Mouse (Mus musculus) embryonic facial prominence, embryonic 13.5 days (tissue): Measurements from ENCODE around the gene Mctp1. TPM values are rescaled to one million over a fixed set of nuclear protein-coding genes. Genes with fewer than 3 reads are reported as not detected.

ENCODE experiments used
- ATAC-seq: fragments of 200-750 bp; cut with Nextera tagmentation; 2 replicates; pipeline ENCODE4 v1.8.0; 2017; ENCODE audit warnings: low read depth; ENCODE audit not compliant: insufficient number of reproducible peaks, insufficient read depth, low FRiP score, low TSS enrichment
- H3K27ac ChIP-seq: fragments of 300-500 bp; sonication (generic); 2 replicates; pipeline ENCODE4 v1.5.1; 2015; ENCODE audit warnings: moderate library complexity, mild to moderate bottlenecking, inconsistent platforms
- H3K27me3 ChIP-seq: fragments of 300-500 bp; sonication (generic); 2 replicates; pipeline ENCODE4 v1.6.1; 2015; ENCODE audit warnings: mild to moderate bottlenecking, inconsistent platforms
- H3K36me3 ChIP-seq: fragments of 300-500 bp; sonication (generic); 2 replicates; pipeline ENCODE4 v1.6.1; 2015; ENCODE audit warnings: mild to moderate bottlenecking, inconsistent platforms
- H3K4me1 ChIP-seq: fragments of 300-500 bp; sonication (generic); 2 replicates; pipeline ENCODE4 v1.6.1; 2015; ENCODE audit warnings: inconsistent platforms
- H3K4me2 ChIP-seq: fragments of 300-500 bp; sonication (generic); 2 replicates; pipeline ENCODE4 v1.6.1; 2015; ENCODE audit warnings: moderate library complexity, mild to moderate bottlenecking, inconsistent platforms
- H3K4me3 ChIP-seq: fragments of 300-500 bp; sonication (generic); 2 replicates; pipeline ENCODE4 v1.5.1; 2015; ENCODE audit warnings: mild to moderate bottlenecking, inconsistent platforms
- H3K9ac ChIP-seq: fragments of 300-500 bp; sonication (generic); 2 replicates; pipeline ENCODE4 v1.6.1; 2015; ENCODE audit warnings: mild to moderate bottlenecking, inconsistent platforms
- H3K9me3 ChIP-seq: fragments of 300-500 bp; sonication (generic); 2 replicates; pipeline ENCODE4 v1.6.1; 2016; ENCODE audit warnings: inconsistent platforms
- WGBS: fragments of 180-500 bp; shearing (Covaris S2); methylation state at CpG from one replicate; pipeline ENCODE4 v1.1.7; 2015; ENCODE audit warnings: mixed read lengths; 5-methylcytosine and 5-hydroxymethylcytosine counted together
- polyA plus RNA-seq: library from polyadenylated mRNA; unstranded; fragments of >200 nt; fragmentation: Nextera tagmentation; extraction: Ambion mirVana; gene quantifications from 2 replicates; pipeline ENCODE4 v1.2.1, GENCODE M21; 2015

Mctp1 gene
- polyA plus RNA-seq, 1 experiment from 2014 or later: 0.66 TPM

DNA sequence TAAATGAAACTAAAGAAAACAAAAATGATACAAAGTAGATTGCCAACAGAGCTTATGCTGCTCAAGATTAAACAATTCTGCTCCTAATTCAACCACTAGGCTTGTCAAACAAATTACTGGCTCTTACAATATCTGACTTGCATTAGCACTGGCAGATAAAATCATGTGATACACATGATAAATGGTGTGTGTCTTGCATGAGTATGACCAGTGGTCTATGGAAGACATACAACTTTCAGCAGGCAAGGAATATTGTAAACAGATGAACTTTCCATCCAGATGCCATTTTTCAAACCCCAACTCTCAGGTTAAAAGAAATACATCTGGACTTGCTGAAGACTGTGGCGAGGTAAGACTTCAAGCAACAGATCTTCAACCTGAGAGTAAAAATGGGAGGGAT lies 619.3 kb downstream of the Mctp1 start:
- 46% methylated on average over 1 of the region's 1 CpGs for whole genome bisulfite sequencing
- H3K27me3 ChIP-seq: peaks cover 4% of the 10 kb centered on the region; the same call in 1 of the 2 replicates
- H3K9me3 ChIP-seq: no peaks in the 10 kb centered on the region
- peaks cover 15% of the 10 kb centered on the region; the same call in 1 of the 2 replicates for H3K4me1 ChIP-seq
- H3K9ac ChIP-seq: no peak overlapping the region
- H3K27ac ChIP-seq: no peak overlapping the region
- no peak for ATAC-seq
- no peaks in the 10 kb centered on the region for H3K36me3 ChIP-seq
- no peak overlapping the region for H3K4me3 ChIP-seq
- no peak overlapping the region for H3K4me2 ChIP-seq

DNA sequence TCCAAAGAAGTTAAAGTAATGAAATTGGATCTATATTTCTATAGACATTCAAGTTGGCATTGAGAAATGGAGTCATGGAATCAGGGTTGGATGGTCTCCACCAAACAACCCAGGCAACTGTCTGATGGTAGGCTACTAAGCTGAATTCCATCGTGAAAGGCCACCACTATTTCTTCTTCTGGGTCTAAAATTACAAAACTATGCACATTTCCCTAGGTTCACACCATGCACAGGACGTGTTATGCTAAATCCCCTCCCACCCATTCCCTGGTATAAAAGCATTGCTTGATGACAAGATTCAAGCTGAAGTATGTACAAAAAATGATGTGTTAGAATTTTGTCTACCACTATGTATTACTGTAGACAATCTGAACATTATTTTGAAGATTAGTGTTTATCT lies 634.5 kb downstream of the Mctp1 start:
- Histone ChIP-seq H3K9me3 (no peaks in the 10 kb centered on the region), H3K27ac (no peak overlapping the region), H3K27me3 (no peaks in the 10 kb centered on the region), H3K4me2 (no peak overlapping the region), H3K4me1 (no peaks in the 10 kb centered on the region), H3K4me3 (no peak overlapping the region), H3K36me3 (no peaks in the 10 kb centered on the region), H3K9ac (no peak overlapping the region)
- 85% methylated on average over 2 of the region's 2 CpGs for WGBS
- no peak for ATAC-seq

DNA sequence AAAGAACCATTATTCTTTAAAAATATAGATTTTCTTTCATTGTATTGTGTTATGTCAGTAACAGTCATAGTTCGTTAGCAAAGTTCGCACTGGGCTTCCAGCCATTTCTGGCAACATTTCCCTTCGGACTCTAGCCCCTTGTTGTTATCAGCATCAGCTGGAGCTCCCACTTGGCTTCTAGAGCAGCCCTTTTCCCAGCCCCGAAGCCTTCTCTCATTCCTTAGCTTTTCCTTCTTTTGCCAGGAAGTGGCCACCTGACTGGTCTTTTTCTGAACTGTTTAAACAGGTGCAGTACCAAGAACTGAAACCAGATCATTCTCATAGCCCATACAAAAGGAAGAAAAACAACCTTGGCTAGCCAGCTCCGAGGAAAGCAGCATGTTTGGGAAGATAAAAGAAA lies 645.3 kb downstream of the Mctp1 start:
- no peak overlapping the region for H3K4me2 ChIP-seq
- WGBS: 59% methylated on average over 5 of the region's 5 CpGs
- no peaks in the 10 kb centered on the region for H3K9me3 ChIP-seq
- ATAC-seq: no peak
- H3K36me3 ChIP-seq: no peaks in the 10 kb centered on the region
- no peak overlapping the region for H3K27ac ChIP-seq
- H3K9ac ChIP-seq: no peak overlapping the region
- H3K4me3 ChIP-seq: no peak overlapping the region
- H3K27me3 ChIP-seq: no peaks in the 10 kb centered on the region
- H3K4me1 ChIP-seq: no peaks in the 10 kb centered on the region

- Histone ChIP-seq H3K27ac (no peak overlapping the region), H3K4me3 (no peak overlapping the region), H3K4me2 (no peak overlapping the region), H3K9ac (no peak overlapping the region), H3K9me3 (no peaks in the 10 kb centered on the region), H3K36me3 (peaks cover 7% of the 10 kb centered on the region; the same call in 1 of the 2 replicates), H3K27me3 (no peaks in the 10 kb centered on the region), H3K4me1 (no peaks in the 10 kb centered on the region)
- 84% methylated on average over 1 of the region's 1 CpGs for WGBS
- no peak for ATAC-seq
Observed at GRCm38 (mm10) chr13:77043375-77043774, 659.0 kb downstream of the Mctp1 start.

DNA sequence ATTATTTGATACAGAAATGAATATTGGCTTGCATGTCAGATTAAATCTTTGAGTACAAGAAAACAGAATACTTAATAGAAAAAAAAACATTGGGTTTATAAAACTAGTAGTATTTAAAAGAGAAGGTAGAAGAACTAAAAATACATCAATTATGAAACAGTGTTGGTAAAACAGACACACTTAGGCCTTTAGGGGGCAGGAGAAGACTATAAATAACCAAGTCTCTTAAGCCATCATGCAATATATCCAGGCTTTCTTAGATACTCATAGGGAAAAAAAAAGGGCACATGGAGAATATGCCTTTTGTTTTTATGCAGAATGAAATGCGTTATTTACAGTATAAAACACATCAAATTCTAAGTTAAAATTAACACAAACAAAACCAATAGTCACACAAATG lies 661.0 kb downstream of the Mctp1 start:
- Histone ChIP-seq H3K9me3 (no peaks in the 10 kb centered on the region), H3K4me3 (no peak overlapping the region), H3K27ac (no peak overlapping the region), H3K9ac (no peak overlapping the region), H3K27me3 (no peaks in the 10 kb centered on the region), H3K36me3 (peaks cover 7% of the 10 kb centered on the region; the same call in 1 of the 2 replicates), H3K4me1 (no peaks in the 10 kb centered on the region), H3K4me2 (no peak overlapping the region)
- no peak for ATAC-seq
- WGBS: 86% methylated on average over 1 of the region's 1 CpGs

DNA sequence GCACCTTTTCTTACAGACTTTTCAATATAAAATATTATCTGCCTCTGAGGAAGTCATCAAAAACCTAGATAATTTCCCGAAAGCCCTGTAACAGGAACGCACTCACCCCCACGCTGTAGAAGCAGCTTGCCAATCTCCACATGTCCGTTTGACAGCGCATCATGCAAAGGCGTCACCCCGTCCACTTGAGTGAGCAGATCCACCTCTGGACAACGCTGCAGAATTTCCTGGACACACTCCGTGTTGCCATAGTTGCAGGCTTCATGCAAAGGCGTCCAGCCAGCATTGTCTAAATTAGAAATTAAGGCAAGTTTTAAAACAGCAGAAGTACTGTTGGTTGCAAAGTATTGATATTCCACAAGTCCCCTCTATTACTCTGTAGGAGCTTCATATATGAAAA lies 662.1 kb downstream of the Mctp1 start:
- peaks cover 7% of the 10 kb centered on the region; the same call in 1 of the 2 replicates for H3K36me3 ChIP-seq
- H3K9ac ChIP-seq: no peak overlapping the region
- no peaks in the 10 kb centered on the region for H3K4me1 ChIP-seq
- no peak overlapping the region for H3K4me2 ChIP-seq
- ATAC-seq: no peak
- no peak overlapping the region for H3K4me3 ChIP-seq
- H3K9me3 ChIP-seq: no peaks in the 10 kb centered on the region
- no peak overlapping the region for H3K27ac ChIP-seq
- 88% methylated on average over 10 of the region's 10 CpGs for WGBS
- no peaks in the 10 kb centered on the region for H3K27me3 ChIP-seq

- Histone ChIP-seq H3K27me3 (no peaks in the 10 kb centered on the region), H3K27ac (no peak overlapping the region), H3K4me1 (no peaks in the 10 kb centered on the region), H3K9me3 (no peaks in the 10 kb centered on the region), H3K4me2 (no peak overlapping the region), H3K36me3 (peaks cover 5% of the 10 kb centered on the region; the same call in 1 of the 2 replicates), H3K9ac (no peak overlapping the region), H3K4me3 (no peak overlapping the region)
- 84% methylated on average over 6 of the region's 6 CpGs for WGBS
- ATAC-seq: no peak
Observed at GRCm38 (mm10) chr13:77047179-77047931, 663.0 kb downstream of the Mctp1 start.

- no peak overlapping the region for H3K27ac ChIP-seq
Observed at GRCm38 (mm10) chr13:77048461-77048860, 664.1 kb downstream of the Mctp1 start.

GRCm38 (mm10) chr13:77049736-77050135 lies 665.4 kb downstream of the Mctp1 start:
- Histone ChIP-seq H3K9ac (no peak overlapping the region), H3K36me3 (0 out of 2 replicates have a peak, but pooled peaks cover 3% of the 10 kb centered on the region), H3K4me1 (no peaks in the 10 kb centered on the region), H3K4me2 (no peak overlapping the region), H3K9me3 (no peaks in the 10 kb centered on the region), H3K4me3 (no peak overlapping the region), H3K27ac (no peak overlapping the region), H3K27me3 (no peaks in the 10 kb centered on the region)
- ATAC-seq: no peak
- WGBS: 79% methylated on average over 3 of the region's 3 CpGs

More at GRCm38 (mm10) chr13:77048461-77048860, 664.1 kb downstream of the Mctp1 start:
- Histone ChIP-seq H3K9ac (no peak overlapping the region), H3K4me1 (no peaks in the 10 kb centered on the region), H3K4me2 (no peak overlapping the region), H3K9me3 (no peaks in the 10 kb centered on the region), H3K36me3 (0 out of 2 replicates have a peak, but pooled peaks cover 3% of the 10 kb centered on the region), H3K4me3 (no peak overlapping the region), H3K27me3 (no peaks in the 10 kb centered on the region)
- WGBS: 80% methylated on average over 1 of the region's 1 CpGs
- ATAC-seq: no peak

DNA sequence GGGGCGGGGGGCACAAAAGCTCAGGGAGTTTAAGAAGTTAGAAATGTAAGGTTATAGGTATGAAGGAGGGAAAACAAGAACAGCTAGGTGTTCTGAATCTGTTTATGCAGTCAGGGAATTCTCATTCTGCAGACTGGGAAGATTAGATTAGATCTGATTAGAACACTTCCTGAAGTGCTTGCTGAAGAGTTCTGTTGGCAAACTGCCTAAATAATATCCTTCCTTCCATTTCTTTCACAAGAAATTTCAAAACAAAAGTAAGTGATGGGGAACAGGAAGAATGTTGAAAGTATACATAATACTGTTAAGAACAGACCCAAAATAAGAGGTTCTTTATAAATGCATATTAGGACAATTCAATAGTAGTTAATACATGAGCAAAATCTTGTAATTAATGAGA lies 678.9 kb downstream of the Mctp1 start:
- WGBS: 79% methylated on average over 1 of the region's 1 CpGs
- Histone ChIP-seq H3K4me2 (no peak overlapping the region), H3K9ac (no peak overlapping the region), H3K4me1 (no peaks in the 10 kb centered on the region), H3K27ac (no peak overlapping the region), H3K9me3 (no peaks in the 10 kb centered on the region), H3K36me3 (peaks cover 10% of the 10 kb centered on the region; the same call in 1 of the 2 replicates), H3K4me3 (no peak overlapping the region), H3K27me3 (no peaks in the 10 kb centered on the region)
- ATAC-seq: no peak

DNA sequence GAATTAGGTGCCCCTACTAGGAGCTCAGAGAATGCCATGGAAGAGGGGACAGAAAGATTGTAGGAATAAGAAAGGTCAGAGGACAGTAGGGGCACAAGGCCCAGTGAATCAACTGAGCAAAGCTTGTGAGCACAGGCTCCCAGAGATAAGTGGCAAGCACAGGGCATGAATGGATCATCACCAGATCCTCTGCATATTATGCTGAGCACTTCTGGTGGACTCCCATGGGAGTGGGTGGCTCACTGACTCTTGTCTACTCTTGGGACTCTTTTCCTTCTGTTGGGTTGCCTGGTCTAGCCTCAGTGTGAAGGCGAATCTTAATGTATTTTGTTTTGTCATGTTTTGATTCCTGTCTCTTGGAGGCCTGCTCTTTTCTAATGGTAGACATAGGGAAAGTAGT lies 684.5 kb downstream of the Mctp1 start:
- Histone ChIP-seq H3K27ac (no peak overlapping the region), H3K27me3 (no peaks in the 10 kb centered on the region), H3K4me1 (no peaks in the 10 kb centered on the region), H3K4me3 (no peak overlapping the region), H3K9me3 (no peaks in the 10 kb centered on the region), H3K4me2 (no peak overlapping the region), H3K36me3 (peaks cover 3% of the 10 kb centered on the region; the same call in 1 of the 2 replicates), H3K9ac (no peak overlapping the region)
- no peak for ATAC-seq
- WGBS: 86% methylated on average over 1 of the region's 1 CpGs

- Histone ChIP-seq H3K4me1 (no peaks in the 10 kb centered on the region), H3K27ac (no peak overlapping the region), H3K9ac (no peak overlapping the region), H3K4me2 (no peak overlapping the region), H3K36me3 (peaks cover 18% of the 10 kb centered on the region), H3K9me3 (peaks cover 9% of the 10 kb centered on the region), H3K27me3 (no peaks in the 10 kb centered on the region), H3K4me3 (no peak overlapping the region)
- ATAC-seq: no peak
Observed at GRCm38 (mm10) chr13:77072030-77072429, 687.7 kb downstream of the Mctp1 start.
